Mouse (Mus musculus): ENCODE data around the gene Gtf3c6. TPM values are rescaled to one million over a fixed set of nuclear protein-coding genes. Genes with fewer than 3 reads are reported as not detected.
A peak's percentile ranks its signal among the peaks of the same experiment; 100 is the strongest.

Gtf3c6 gene
- polyA plus RNA-seq, 1 experiment from 2014 or later = 78.3 TPM

GRCm38 (mm10) chr10:40284997-40285396 is 27.1 kb upstream of the Gtf3c6 start:
- Histone ChIP-seq H3K9me3 (ENCODE audit: control insufficient read depth, low read length) (no peaks in the 10 kb centered on the region), H3K9ac (ENCODE audit: low read depth, low read length) (no peak overlapping the region), H3K4me2 (ENCODE audit: low read depth, low read length) (no peak overlapping the region), H3K4me1 (ENCODE audit: control insufficient read depth, insufficient read depth, low read length) (no peaks in the 10 kb centered on the region), H3K4me3 (ENCODE audit: low read length) (no peak overlapping the region), H3K27ac (ENCODE audit: low read length) (no peak overlapping the region), H3K27me3 (replicated peaks; ENCODE audit: control insufficient read depth, insufficient read depth, low read length) (no peaks in the 10 kb centered on the region), H3K36me3 (ENCODE audit: control insufficient read depth, insufficient read depth, low read length) (peaks cover 8% of the 10 kb centered on the region; the same call in 1 of the 2 replicates)
- 89% methylated on average over 3 of the region's 3 CpGs for whole genome bisulfite sequencing
- ATAC-seq = no peak

- H3K4me2 ChIP-seq (ENCODE audit: low read depth, low read length) = no peak overlapping the region
- H3K9me3 ChIP-seq (ENCODE audit: control insufficient read depth, low read length) = no peaks in the 10 kb centered on the region
- H3K27ac ChIP-seq (ENCODE audit: low read length) = no peak overlapping the region
- 88% methylated on average over 10 of the region's 10 CpGs for WGBS
- no peaks in the 10 kb centered on the region for H3K27me3 ChIP-seq (replicated peaks; ENCODE audit: control insufficient read depth, insufficient read depth, low read length)
- ATAC-seq = no peak; the same call in 1 of the 2 replicates
- no peak overlapping the region for H3K9ac ChIP-seq (ENCODE audit: low read depth, low read length)
- H3K36me3 ChIP-seq (ENCODE audit: control insufficient read depth, insufficient read depth, low read length) = peaks cover 8% of the 10 kb centered on the region; the same call in 1 of the 2 replicates
- no peak overlapping the region for H3K4me3 ChIP-seq (ENCODE audit: low read length)
- H3K4me1 ChIP-seq (ENCODE audit: control insufficient read depth, insufficient read depth, low read length) = no peaks in the 10 kb centered on the region
Observed at GRCm38 (mm10) chr10:40284179-40284831, 26.4 kb upstream of the Gtf3c6 start.

GRCm38 (mm10) chr10:40283636-40284035 is 25.7 kb upstream of the Gtf3c6 start:
- no peaks in the 10 kb centered on the region for H3K9me3 ChIP-seq (ENCODE audit: control insufficient read depth, low read length)
- H3K4me2 ChIP-seq (ENCODE audit: low read depth, low read length) = no peak overlapping the region
- peaks cover 8% of the 10 kb centered on the region; the same call in 1 of the 2 replicates for H3K36me3 ChIP-seq (ENCODE audit: control insufficient read depth, insufficient read depth, low read length)
- no peak for ATAC-seq
- H3K9ac ChIP-seq (ENCODE audit: low read depth, low read length) = no peak overlapping the region
- no peaks in the 10 kb centered on the region for H3K4me1 ChIP-seq (ENCODE audit: control insufficient read depth, insufficient read depth, low read length)
- H3K27ac ChIP-seq (ENCODE audit: low read length) = no peak overlapping the region
- WGBS = 91% methylated on average over 9 of the region's 9 CpGs
- no peaks in the 10 kb centered on the region for H3K27me3 ChIP-seq (replicated peaks; ENCODE audit: control insufficient read depth, insufficient read depth, low read length)
- no peak overlapping the region for H3K4me3 ChIP-seq (ENCODE audit: low read length)

GRCm38 (mm10) chr10:40281565-40281964 is 23.7 kb upstream of the Gtf3c6 start:
- Histone ChIP-seq H3K9me3 (ENCODE audit: control insufficient read depth, low read length) (no peaks in the 10 kb centered on the region), H3K4me3 (ENCODE audit: low read length) (no peak overlapping the region), H3K4me1 (ENCODE audit: control insufficient read depth, insufficient read depth, low read length) (no peaks in the 10 kb centered on the region), H3K9ac (ENCODE audit: low read depth, low read length) (no peak overlapping the region), H3K27ac (ENCODE audit: low read length) (no peak overlapping the region), H3K27me3 (replicated peaks; ENCODE audit: control insufficient read depth, insufficient read depth, low read length) (no peaks in the 10 kb centered on the region), H3K36me3 (ENCODE audit: control insufficient read depth, insufficient read depth, low read length) (peaks cover 8% of the 10 kb centered on the region; the same call in 1 of the 2 replicates), H3K4me2 (ENCODE audit: low read depth, low read length) (no peak overlapping the region)
- 89% methylated on average over 2 of the region's 2 CpGs for WGBS
- ATAC-seq = peak; percentile 46; the same call in 1 of the 2 replicates

GRCm38 (mm10) chr10:40278317-40278716 is 20.4 kb upstream of the Gtf3c6 start:
- H3K4me1 ChIP-seq (ENCODE audit: control insufficient read depth, insufficient read depth, low read length) = no peaks in the 10 kb centered on the region
- H3K36me3 ChIP-seq (ENCODE audit: control insufficient read depth, insufficient read depth, low read length) = no peaks in the 10 kb centered on the region
- H3K27ac ChIP-seq (ENCODE audit: low read length) = no peak overlapping the region
- no peak overlapping the region for H3K4me2 ChIP-seq (ENCODE audit: low read depth, low read length)
- WGBS = 69% methylated on average over 5 of the region's 5 CpGs
- H3K4me3 ChIP-seq (ENCODE audit: low read length) = no peak overlapping the region
- no peak for ATAC-seq
- no peaks in the 10 kb centered on the region for H3K9me3 ChIP-seq (ENCODE audit: control insufficient read depth, low read length)
- no peaks in the 10 kb centered on the region for H3K27me3 ChIP-seq (replicated peaks; ENCODE audit: control insufficient read depth, insufficient read depth, low read length)
- no peak overlapping the region for H3K9ac ChIP-seq (ENCODE audit: low read depth, low read length)

GRCm38 (mm10) chr10:40275991-40276390 is 18.1 kb upstream of the Gtf3c6 start:
- Histone ChIP-seq H3K9ac (ENCODE audit: low read depth, low read length) (no peak overlapping the region), H3K9me3 (ENCODE audit: control insufficient read depth, low read length) (no peaks in the 10 kb centered on the region), H3K4me3 (ENCODE audit: low read length) (no peak overlapping the region), H3K4me1 (ENCODE audit: control insufficient read depth, insufficient read depth, low read length) (no peaks in the 10 kb centered on the region), H3K4me2 (ENCODE audit: low read depth, low read length) (no peak overlapping the region), H3K27me3 (replicated peaks; ENCODE audit: control insufficient read depth, insufficient read depth, low read length) (no peaks in the 10 kb centered on the region), H3K36me3 (ENCODE audit: control insufficient read depth, insufficient read depth, low read length) (no peaks in the 10 kb centered on the region), H3K27ac (ENCODE audit: low read length) (no peak overlapping the region)
- no peak for ATAC-seq
- WGBS = 62% methylated on average over 7 of the region's 7 CpGs

GRCm38 (mm10) chr10:40273938-40274337 is 16.0 kb upstream of the Gtf3c6 start:
- no peaks in the 10 kb centered on the region for H3K9me3 ChIP-seq (ENCODE audit: control insufficient read depth, low read length)
- ATAC-seq = peak; percentile 62
- H3K4me2 ChIP-seq (ENCODE audit: low read depth, low read length) = no peak overlapping the region
- no peak overlapping the region for H3K9ac ChIP-seq (ENCODE audit: low read depth, low read length)
- H3K36me3 ChIP-seq (ENCODE audit: control insufficient read depth, insufficient read depth, low read length) = no peaks in the 10 kb centered on the region
- WGBS = 76% methylated on average over 5 of the region's 5 CpGs
- H3K4me1 ChIP-seq (ENCODE audit: control insufficient read depth, insufficient read depth, low read length) = no peaks in the 10 kb centered on the region
- no peaks in the 10 kb centered on the region for H3K27me3 ChIP-seq (replicated peaks; ENCODE audit: control insufficient read depth, insufficient read depth, low read length)
- no peak overlapping the region for H3K4me3 ChIP-seq (ENCODE audit: low read length)
- no peak overlapping the region for H3K27ac ChIP-seq (ENCODE audit: low read length)

- H3K27ac ChIP-seq (ENCODE audit: low read length) = no peak overlapping the region
- H3K4me3 ChIP-seq (ENCODE audit: low read length) = no peak overlapping the region
- no peak overlapping the region for H3K9ac ChIP-seq (ENCODE audit: low read depth, low read length)
- H3K36me3 ChIP-seq (ENCODE audit: control insufficient read depth, insufficient read depth, low read length) = no peaks in the 10 kb centered on the region
- no peaks in the 10 kb centered on the region for H3K4me1 ChIP-seq (ENCODE audit: control insufficient read depth, insufficient read depth, low read length)
- no peaks in the 10 kb centered on the region for H3K27me3 ChIP-seq (replicated peaks; ENCODE audit: control insufficient read depth, insufficient read depth, low read length)
- WGBS = 86% methylated on average over 3 of the region's 3 CpGs
- no peak for ATAC-seq
- no peak overlapping the region for H3K4me2 ChIP-seq (ENCODE audit: low read depth, low read length)
- no peaks in the 10 kb centered on the region for H3K9me3 ChIP-seq (ENCODE audit: control insufficient read depth, low read length)
Observed at GRCm38 (mm10) chr10:40271216-40271615, 13.3 kb upstream of the Gtf3c6 start.

- Histone ChIP-seq H3K27me3 (replicated peaks; ENCODE audit: control insufficient read depth, insufficient read depth, low read length) (no peaks in the 10 kb centered on the region), H3K9ac (ENCODE audit: low read depth, low read length) (no peak overlapping the region), H3K9me3 (ENCODE audit: control insufficient read depth, low read length) (no peaks in the 10 kb centered on the region), H3K27ac (ENCODE audit: low read length) (no peak overlapping the region), H3K4me2 (ENCODE audit: low read depth, low read length) (no peak overlapping the region), H3K4me1 (ENCODE audit: control insufficient read depth, insufficient read depth, low read length) (no peaks in the 10 kb centered on the region), H3K36me3 (ENCODE audit: control insufficient read depth, insufficient read depth, low read length) (no peaks in the 10 kb centered on the region), H3K4me3 (ENCODE audit: low read length) (no peak overlapping the region)
- no peak for ATAC-seq
- WGBS = 86% methylated on average over 3 of the region's 3 CpGs
Observed at GRCm38 (mm10) chr10:40264920-40265319, 7.0 kb upstream of the Gtf3c6 start.

GRCm38 (mm10) chr10:40263691-40264090 is 5.8 kb upstream of the Gtf3c6 start:
- no peak overlapping the region for H3K9ac ChIP-seq (ENCODE audit: low read depth, low read length)
- no peak overlapping the region for H3K4me2 ChIP-seq (ENCODE audit: low read depth, low read length)
- 0 out of 2 replicates have a peak, but pooled peaks cover 4% of the 10 kb centered on the region for H3K4me1 ChIP-seq (ENCODE audit: control insufficient read depth, insufficient read depth, low read length)
- no peak for ATAC-seq
- no peak overlapping the region for H3K27ac ChIP-seq (ENCODE audit: low read length)
- H3K4me3 ChIP-seq (ENCODE audit: low read length) = no peak overlapping the region
- H3K36me3 ChIP-seq (ENCODE audit: control insufficient read depth, insufficient read depth, low read length) = no peaks in the 10 kb centered on the region
- 81% methylated on average over 4 of the region's 4 CpGs for WGBS
- no peaks in the 10 kb centered on the region for H3K9me3 ChIP-seq (ENCODE audit: control insufficient read depth, low read length)
- no peaks in the 10 kb centered on the region for H3K27me3 ChIP-seq (replicated peaks; ENCODE audit: control insufficient read depth, insufficient read depth, low read length)
